Mouse (Mus musculus): ENCODE results near the gene Cul1.

DNA sequence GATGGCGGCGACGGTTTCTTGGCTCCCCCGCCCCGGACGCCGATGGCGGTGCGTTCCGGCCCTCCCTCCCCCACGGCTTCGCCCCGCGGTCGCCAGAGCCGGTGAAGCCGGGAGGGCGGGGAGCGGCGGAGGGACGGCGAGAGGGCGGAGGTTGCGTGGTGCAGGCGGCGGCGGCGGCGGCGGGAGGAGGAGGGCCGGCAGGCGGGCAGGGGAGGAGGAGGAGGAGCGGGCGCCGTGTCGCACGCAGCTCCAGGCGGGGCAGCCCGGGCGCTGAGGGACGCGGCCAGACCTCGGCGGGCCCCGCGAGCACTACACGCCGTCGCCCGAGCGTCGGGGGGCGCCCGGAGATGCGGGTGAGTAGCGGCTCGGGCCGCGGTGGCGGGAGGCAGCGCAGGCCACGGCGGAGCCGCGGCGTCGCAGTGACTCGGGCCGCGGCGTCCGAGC is 955 bp downstream of the Cul1 start:
- TF ChIP-seq EP300 (IDR thresholded peaks at IDR 0.05; ENCODE audit: insufficient read depth, low read depth, low read length) (no peak), CTCF (IDR thresholded peaks at IDR 0.05; ENCODE audit: low read depth, low read length) (no peak), POLR2A (IDR thresholded peaks at IDR 0.05; ENCODE audit: insufficient read depth, low read length) (no peak)
